Mouse (Mus musculus) brain, embryonic 14.5 days (tissue): ENCODE results near the gene Cnppd1. TPM values are rescaled to one million over a fixed set of nuclear protein-coding genes. Genes with fewer than 3 reads are reported as not detected.
A peak's percentile ranks its signal among the peaks of the same experiment; 100 is the strongest.

Experiments
- DNase-seq: peaks from one replicate; pipeline ENCODE4 v3.0.0-alpha.2; 2011; ENCODE audit warnings: low read depth
- CTCF ChIP-seq: fragments of 200-500 bp; IDR thresholded peaks from 2 replicates; pipeline ENCODE4 v1.5.1; 2012; ENCODE audit warnings: inconsistent platforms, mild to moderate bottlenecking, moderate library complexity, borderline replicate concordance; ENCODE audit not compliant: insufficient read depth, insufficient read length; ENCODE audit errors: extremely low read depth
- POLR2A ChIP-seq: fragments of 200-500 bp; IDR thresholded peaks from 2 replicates; pipeline ENCODE4 v1.6.1; 2012; ENCODE audit warnings: mild to moderate bottlenecking, inconsistent platforms, borderline replicate concordance; ENCODE audit not compliant: poor library complexity, insufficient read depth, insufficient read length, severe bottlenecking; ENCODE audit errors: extremely low read depth
- polyA plus RNA-seq: library from polyadenylated mRNA; depleted of rRNA; stranded (reverse); fragments of >200 nt; gene quantifications from 2 replicates; pipeline ENCODE4 v1.2.3, GENCODE M21; 2012; rRNA removed

Cnppd1 gene
- polyA plus RNA-seq, result 59.8 and 64.9 TPM in 2 replicates

- peak; percentile 98 for DNase-seq
- TF ChIP-seq POLR2A (peak; percentile 95), CTCF (peak; percentile 60; the same call in 1 of the 2 replicates)
Measured at GRCm38 (mm10) chr1:75142301-75143261, at the start of gene Cnppd1, which contains the start of gene Retreg2. Gene Cnppd1 (minus strand): TSS chr1:75142711. Gene Retreg2 (plus strand): TSS chr1:75142778.

- TF ChIP-seq POLR2A (peak; percentile 5; the same call in 1 of the 2 replicates), CTCF (no peak)
- peak; percentile 100 for DNase-seq
Measured at GRCm38 (mm10) chr1:75191622-75192402, 49.3 kb upstream of the Cnppd1 start, which contains the start of the genes Ankzf1 and Atg9a. Gene Ankzf1 (plus strand): TSS chr1:75192151. Gene Atg9a (minus strand): TSS chr1:75192196.

- DNase-seq, result no peak
- TF ChIP-seq CTCF, result no peak
Measured at GRCm38 (mm10) chr1:75191258-75191621, 48.7 kb upstream of the Cnppd1 start.

- TF ChIP-seq CTCF, result no peak
- TF ChIP-seq POLR2A, result no peak
- DNase-seq, result no peak
Measured at GRCm38 (mm10) chr1:75190577-75190976, 48.1 kb upstream of the Cnppd1 start.

GRCm38 (mm10) chr1:75187914-75188483 is 45.5 kb upstream of the Cnppd1 start:
- DNase-seq, result no peak
- TF ChIP-seq POLR2A (no peak), CTCF (no peak)

GRCm38 (mm10) chr1:75187126-75187525 is 44.6 kb upstream of the Cnppd1 start:
- TF ChIP-seq CTCF (no peak), POLR2A (no peak)
- peak; percentile 15 for DNase-seq

GRCm38 (mm10) chr1:75185495-75185894 is 43.0 kb upstream of the Cnppd1 start:
- no peak for DNase-seq
- no peak for TF ChIP-seq POLR2A
- TF ChIP-seq CTCF, result no peak

- TF ChIP-seq CTCF, result no peak
- TF ChIP-seq POLR2A, result no peak
- DNase-seq, result no peak
Measured at GRCm38 (mm10) chr1:75182160-75182559, 39.6 kb upstream of the Cnppd1 start.

GRCm38 (mm10) chr1:75181377-75181870 is 38.9 kb upstream of the Cnppd1 start:
- TF ChIP-seq POLR2A (no peak), CTCF (no peak)
- DNase-seq, result no peak

- TF ChIP-seq POLR2A (no peak), CTCF (no peak)
- no peak for DNase-seq
Measured at GRCm38 (mm10) chr1:75180741-75181140, 38.2 kb upstream of the Cnppd1 start.

- TF ChIP-seq POLR2A (0 out of 2 replicates have a peak, but pooled peaks have one; percentile 16), CTCF (no peak)
- peak; percentile 97 for DNase-seq
Measured at GRCm38 (mm10) chr1:75180105-75180590, 37.6 kb upstream of the Cnppd1 start, which contains the start of gene Abcb6. Gene Abcb6 (minus strand): TSS chr1:75180392.
